In the genomic region with DNA sequence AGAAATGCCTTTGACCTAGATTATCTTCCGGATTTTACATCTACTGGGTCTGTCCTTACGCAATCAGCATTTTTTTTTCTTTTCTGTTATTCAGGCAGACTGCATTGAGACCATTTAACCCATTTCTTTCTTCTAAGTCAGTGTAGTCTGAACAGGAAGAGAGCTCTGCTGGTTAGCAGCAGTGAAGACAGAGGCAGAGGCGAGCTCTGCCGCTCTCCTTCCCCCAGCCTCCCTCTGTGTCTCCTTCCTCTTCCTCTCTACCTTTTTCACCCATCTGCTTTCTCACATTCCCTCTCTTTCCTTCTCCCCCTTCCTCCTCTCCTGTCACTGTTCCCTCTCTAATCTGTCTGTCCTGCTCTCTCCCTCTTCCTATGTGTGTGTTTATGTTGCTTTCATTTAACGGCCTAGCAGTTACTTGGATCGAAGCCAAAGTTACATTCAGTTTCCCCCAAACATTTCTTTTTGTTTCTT, we compare ENCODE assay signal across 11 mouse cellular contexts.
A peak's percentile ranks its signal among the peaks of the same experiment; 100 is the strongest.
DNase-seq lines count a peak whose midpoint lies in the region; ATAC-seq and TF ChIP-seq lines count a peak whose summit lies in the region.
"Had no signal": no experiment of that assay in that cellular context is flagged by ENCODE, and none has a peak within 500 bp of the region (broad histone marks: within the 10 kb centered on the region; RNA-seq: fewer than 3 reads in every experiment).

No protein-coding gene starts in this region.

- WGBS in heart, embryonic 14.5 days, result 50% methylated on average over 6 of the region's 6 CpGs
- 45% methylated on average over 6 of the region's 6 CpGs for WGBS in hindbrain, postnatal 0 days

- H3K4me3 ChIP-seq in heart, embryonic 14.5 days (ENCODE audit: control insufficient read depth in 1 of 2, insufficient read depth in 1 of 2, low read depth in 1 of 2, low read length in 2 of 2), result no peak overlapping the region; a peak in 1 of 4 replicates
- H3K4me3 ChIP-seq in hindbrain, postnatal 0 days (ENCODE audit: low read length), result no peak overlapping the region
- H3K4me3 ChIP-seq: megakaryocyte, embryonic 14.5 days had no signal

- H3K27ac ChIP-seq in heart, embryonic 14.5 days (replicated peaks in 1 of 2; ENCODE audit: control insufficient read depth in 1 of 2, insufficient read depth in 1 of 2, low read depth in 2 of 2, low read length in 2 of 2), result peak overlapping the region in 1 of 2 experiments; percentile 75; a peak in 2 of 4 replicates
- no peak overlapping the region for H3K27ac ChIP-seq in hindbrain, postnatal 0 days

- TF ChIP-seq CTCF in hindbrain, postnatal 0 days (IDR thresholded peaks at IDR 0.05; ENCODE audit: low read depth), result no peak

- no peaks in the 10 kb centered on the region for H3K36me3 ChIP-seq in heart, embryonic 14.5 days (ENCODE audit: control insufficient read depth, insufficient read depth, low read length)
- H3K36me3 ChIP-seq in hindbrain, postnatal 0 days (ENCODE audit: insufficient read depth, low read length), result no peaks in the 10 kb centered on the region

- H3K9ac ChIP-seq in heart, embryonic 14.5 days (ENCODE audit: low read length), result no peak overlapping the region
- no peak overlapping the region for H3K9ac ChIP-seq in hindbrain, postnatal 0 days (replicated peaks; ENCODE audit: low read length)

- H3K4me1 ChIP-seq in heart, embryonic 14.5 days (ENCODE audit: control insufficient read depth in 2 of 2, insufficient read depth in 2 of 2, low read length in 2 of 2), result peaks cover 0 to 4% of the 10 kb centered on the region in 2 experiments; a peak in 2 of 4 replicates
- H3K4me1 ChIP-seq in hindbrain, postnatal 0 days (ENCODE audit: insufficient read depth, low read length), result no peaks in the 10 kb centered on the region

- no peak for DNase-seq in heart, adult 8-10 months (ENCODE audit: low spot score)
- peak; percentile 7 for DNase-seq in lung, postnatal 36 days
- no peak for DNase-seq in lung, postnatal 10 days
- DNase-seq in heart, postnatal 10 days, result peak; percentile 5
- DNase-seq in thymus, postnatal 0 days (ENCODE audit: low spot score), result peak; percentile 27
- DNase-seq in gastrocnemius, postnatal 14 days, result no peak
- no peak for DNase-seq in hindbrain, postnatal 0 days (ENCODE audit: low spot score)
- DNase-seq: right cerebral cortex, postnatal 4 days had no signal

- no peaks in the 10 kb centered on the region for H3K9me3 ChIP-seq in heart, embryonic 14.5 days (ENCODE audit: control insufficient read depth, low read length)
- no peaks in the 10 kb centered on the region for H3K9me3 ChIP-seq in hindbrain, postnatal 0 days (ENCODE audit: low read length)
- H3K9me3 ChIP-seq: G1E; megakaryocyte, embryonic 14.5 days had no signal

- ATAC-seq in heart, embryonic 14.5 days (ENCODE audit: insufficient number of reproducible peaks, insufficient read depth, low FRiP score, low read depth), result no peak
- no peak for ATAC-seq in hindbrain, postnatal 0 days

- intact Hi-C loops in heart, postnatal 10 days (cut with DNase I), result no loop called here
- intact Hi-C loops in gastrocnemius, postnatal 14 days (cut with DNase I; ENCODE audit: low total_unique reads), result no loop called here

- H3K4me2 ChIP-seq in heart, embryonic 14.5 days (ENCODE audit: low read length), result 0 out of 2 replicates have a peak overlapping the region, but pooled peaks have one; percentile 1
- H3K4me2 ChIP-seq in hindbrain, postnatal 0 days (ENCODE audit: low read depth, low read length), result no peak overlapping the region

- no peaks in the 10 kb centered on the region for H3K27me3 ChIP-seq in heart, embryonic 14.5 days (ENCODE audit: control insufficient read depth, insufficient read depth, low read length)
- H3K27me3 ChIP-seq in hindbrain, postnatal 0 days (ENCODE audit: insufficient read depth, low read length), result no peaks in the 10 kb centered on the region
- H3K27me3 ChIP-seq: megakaryocyte, embryonic 14.5 days had no signal

Comparison
In these comparisons a context has a peak if more than half of its experiments do, and no peak if none do; other contexts are left out.
1. DNase-seq: peak in lung, postnatal 36 days (single experiment), heart, postnatal 10 days (2 of 2) and thymus, postnatal 0 days (single experiment); none in heart, adult 8-10 months (single experiment), lung, postnatal 10 days (single experiment), gastrocnemius, postnatal 14 days (single experiment) and hindbrain, postnatal 0 days (single experiment).